Mouse (Mus musculus) right cerebral cortex, adult 2 months (tissue): ENCODE measurements at regions not wholly inside any gene's neighbourhood (a gene's known extent, or its start where the extent isn't known, plus 50 kb on each side); places are given as distances from the start of the nearest gene placed in this dataset.
A peak's percentile ranks its signal among the peaks of the same experiment; 100 is the strongest.

ENCODE experiments used
- DNase-seq, 2 experiments: peaks; one replicate each; pipeline ENCODE4 v3.0.0; 2021 to 2022; ENCODE audit warnings: low spot score in 2 of 2

- no peak for DNase-seq
Observed at GRCm38 (mm10) chr19:20310653-20311052, 80.1 kb downstream of the Anxa1 start.

GRCm38 (mm10) chr19:20300066-20300651 lies 90.6 kb downstream of the Anxa1 start:
- no peak for DNase-seq

GRCm38 (mm10) chr19:20298431-20298830 lies 92.3 kb downstream of the Anxa1 start:
- no peak for DNase-seq

- no peak for DNase-seq
Observed at GRCm38 (mm10) chr19:20285188-20285587, 105.6 kb downstream of the Anxa1 start.

GRCm38 (mm10) chr19:20283105-20283504 lies 107.6 kb downstream of the Anxa1 start:
- no peak for DNase-seq

GRCm38 (mm10) chr19:20261586-20261985 lies 129.2 kb downstream of the Anxa1 start:
- DNase-seq: no peak

- DNase-seq: no peak
Observed at GRCm38 (mm10) chr19:20252151-20252550, 138.6 kb downstream of the Anxa1 start.

GRCm38 (mm10) chr19:20243817-20244216 lies 146.9 kb downstream of the Anxa1 start:
- no peak for DNase-seq

- DNase-seq: no peak
Observed at GRCm38 (mm10) chr19:20241266-20241665, 149.5 kb downstream of the Anxa1 start.

- DNase-seq: no peak
Observed at GRCm38 (mm10) chr19:20240471-20240870, 150.3 kb downstream of the Anxa1 start.

- peak in 1 of 2 experiments; percentile 22 for DNase-seq
Observed at GRCm38 (mm10) chr19:20239396-20239795, 151.3 kb downstream of the Anxa1 start.

- DNase-seq: no peak
Observed at GRCm38 (mm10) chr19:20226756-20227155, 164.0 kb downstream of the Anxa1 start.

GRCm38 (mm10) chr19:20217389-20217788 lies 173.4 kb downstream of the Anxa1 start:
- DNase-seq: no peak

GRCm38 (mm10) chr19:20194511-20194910 lies 196.2 kb downstream of the Anxa1 start:
- no peak for DNase-seq

GRCm38 (mm10) chr19:20181854-20182253 lies 208.9 kb downstream of the Anxa1 start:
- no peak for DNase-seq

- no peak for DNase-seq
Observed at GRCm38 (mm10) chr19:20161502-20161901, 229.2 kb downstream of the Anxa1 start.

GRCm38 (mm10) chr19:20156398-20156937 lies 234.3 kb downstream of the Anxa1 start:
- DNase-seq: no peak

GRCm38 (mm10) chr19:20139506-20139905 lies 251.2 kb downstream of the Anxa1 start:
- no peak for DNase-seq

- DNase-seq: no peak
Observed at GRCm38 (mm10) chr19:20123546-20124195, 267.1 kb downstream of the Anxa1 start.

- no peak for DNase-seq
Observed at GRCm38 (mm10) chr19:20122475-20122874, 268.3 kb downstream of the Anxa1 start.

GRCm38 (mm10) chr19:20114237-20114636 lies 276.5 kb downstream of the Anxa1 start:
- DNase-seq: peak in 1 of 2 experiments; percentile 4
